Mouse (Mus musculus): Measurements from ENCODE around the gene Pi4ka. TPM values are rescaled to one million over a fixed set of nuclear protein-coding genes. Genes with fewer than 3 reads are reported as not detected.

Pi4ka gene
- 59.5 TPM for polyA plus RNA-seq (2017; shearing (Covaris generic))

GRCm38 (mm10) chr16:17405736-17406443 lies at the start of gene Pi4ka, which contains the start of gene Snap29:
Gene Pi4ka (minus strand): TSS chr16:17406314.
Gene Snap29 (plus strand): TSS chr16:17405986.

GRCm38 (mm10) chr16:17451541-17452372 lies 45.6 kb upstream of the Pi4ka start, which contains the start of gene Crkl:
Gene Crkl (plus strand): TSS chr16:17451987.

GRCm38 (mm10) chr16:17331116-17331515 lies 75.0 kb downstream of the Pi4ka start, which contains the start of gene Serpind1:
Gene Serpind1 (plus strand): TSS chr16:17331371.

GRCm38 (mm10) chr16:17275721-17276120 lies 130.4 kb downstream of the Pi4ka start, which contains the start of gene Tmem191c:
Gene Tmem191c (plus strand): TSS chr16:17276077.

GRCm38 (mm10) chr16:17232794-17233701 lies 173.1 kb downstream of the Pi4ka start, which contains the start of gene Hic2:
Gene Hic2 (plus strand): TSS chr16:17233572.

Other genes starting within 250 kb of the Pi4ka start
- 248 TPM for gene Ube2l3, start 203.7 kb downstream of the Pi4ka start, polyA plus RNA-seq (2017; shearing (Covaris generic))
- gene Rimbp3, start 197.7 kb downstream of the Pi4ka start, polyA plus RNA-seq (2017; shearing (Covaris generic)): not detected
- 1.7 TPM for gene Hic2, start 172.7 kb downstream of the Pi4ka start, polyA plus RNA-seq (2017; shearing (Covaris generic))
- gene Tmem191c, start 130.2 kb downstream of the Pi4ka start, polyA plus RNA-seq (2017; shearing (Covaris generic)): 117 TPM
- gene Serpind1, start 74.9 kb downstream of the Pi4ka start, polyA plus RNA-seq (2017; shearing (Covaris generic)): 0.67 TPM
- gene Snap29, start 328 bp downstream of the Pi4ka start, polyA plus RNA-seq (2017; shearing (Covaris generic)): 18.5 TPM
- 57.1 TPM for gene Crkl, start 45.7 kb upstream of the Pi4ka start, polyA plus RNA-seq (2017; shearing (Covaris generic))
- not detected for gene Aifm3, start 83.3 kb upstream of the Pi4ka start, polyA plus RNA-seq (2017; shearing (Covaris generic))
- 39.1 TPM for gene Lztr1, start 102.4 kb upstream of the Pi4ka start, polyA plus RNA-seq (2017; shearing (Covaris generic))
- gene Thap7, start 124.8 kb upstream of the Pi4ka start, polyA plus RNA-seq (2017; shearing (Covaris generic)): 54.0 TPM
- 0.94 TPM for gene Lrrc74b, start 154.9 kb upstream of the Pi4ka start, polyA plus RNA-seq (2017; shearing (Covaris generic))
- not detected for gene P2rx6, start 155.6 kb upstream of the Pi4ka start, polyA plus RNA-seq (2017; shearing (Covaris generic))
- 0.40 TPM for gene Slc7a4, start 176.9 kb upstream of the Pi4ka start, polyA plus RNA-seq (2017; shearing (Covaris generic))
- gene Smpd4, start 213.0 kb upstream of the Pi4ka start, polyA plus RNA-seq (2017; shearing (Covaris generic)): 20.1 TPM
- gene Ccdc74a, start 240.2 kb upstream of the Pi4ka start, polyA plus RNA-seq (2017; shearing (Covaris generic)): not detected

All from effector memory CD4-positive, alpha-beta T cell, adult 7 months (primary cell).